Mouse (Mus musculus) induced T-regulatory cell, adult 2 months (primary cell): ENCODE measurements at regions not wholly inside any gene's neighbourhood (a gene's known extent, or its start where the extent isn't known, plus 50 kb on each side); places are given as distances from the start of the nearest gene placed in this dataset.

ENCODE experiments used
- DNase-seq: peaks from one replicate; pipeline ENCODE4 v3.0.0-alpha.2; 2012; ENCODE audit warnings: low read depth

GRCm38 (mm10) chr19:26834564-26834963, 51.1 kb upstream of the Gm815 start:
- peak; percentile 10 for DNase-seq
